Mouse (Mus musculus) cortical plate, adult 2 months (tissue): ENCODE measurements around the gene Acsl1.

Experiments used
- CTCF ChIP-seq: fragments of 200-500 bp; IDR thresholded peaks from 2 replicates; pipeline ENCODE4 v1.5.1; 2011; ENCODE audit warnings: mild to moderate bottlenecking, control low read depth, low read length; ENCODE audit not compliant: insufficient read depth; ENCODE audit errors: extremely low read depth
- POLR2A ChIP-seq: fragments of 200-500 bp; IDR thresholded peaks from 2 replicates; pipeline ENCODE4 v1.6.1; 2011; ENCODE audit warnings: mild to moderate bottlenecking, low read length, control low read depth; ENCODE audit not compliant: insufficient read depth; ENCODE audit errors: extremely low read depth

DNA sequence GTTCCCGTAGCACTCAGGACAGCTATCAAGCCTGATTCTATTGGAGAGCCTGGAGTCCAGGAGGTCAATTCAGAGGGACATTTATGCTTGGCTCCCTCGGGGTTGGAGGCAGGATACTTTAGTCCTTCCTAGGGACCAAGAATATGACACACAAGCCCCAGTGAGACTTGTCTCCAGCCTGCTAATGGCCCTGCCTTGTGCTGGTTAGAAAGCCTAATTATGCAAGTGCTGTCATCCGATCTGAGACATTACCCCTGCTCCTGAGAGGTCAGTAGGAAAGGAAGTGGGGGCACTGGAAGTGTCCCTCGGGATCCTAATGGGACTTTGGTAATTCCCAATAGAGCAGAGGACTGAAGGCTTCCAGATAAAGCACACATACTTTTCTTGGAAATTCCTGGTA, 59.7 kb downstream of the Acsl1 start:
- no peak for TF ChIP-seq CTCF
- no peak for TF ChIP-seq POLR2A
